Mouse (Mus musculus): Measurements from ENCODE around the gene Cdc25b. TPM values are rescaled to one million over a fixed set of nuclear protein-coding genes. Genes with fewer than 3 reads are reported as not detected.

Gene Cdc25b
- 139 and 157 TPM in 2 replicates for polyA plus RNA-seq (2015; fragmentation: Nextera tagmentation; extraction: Ambion mirVana)

DNA sequence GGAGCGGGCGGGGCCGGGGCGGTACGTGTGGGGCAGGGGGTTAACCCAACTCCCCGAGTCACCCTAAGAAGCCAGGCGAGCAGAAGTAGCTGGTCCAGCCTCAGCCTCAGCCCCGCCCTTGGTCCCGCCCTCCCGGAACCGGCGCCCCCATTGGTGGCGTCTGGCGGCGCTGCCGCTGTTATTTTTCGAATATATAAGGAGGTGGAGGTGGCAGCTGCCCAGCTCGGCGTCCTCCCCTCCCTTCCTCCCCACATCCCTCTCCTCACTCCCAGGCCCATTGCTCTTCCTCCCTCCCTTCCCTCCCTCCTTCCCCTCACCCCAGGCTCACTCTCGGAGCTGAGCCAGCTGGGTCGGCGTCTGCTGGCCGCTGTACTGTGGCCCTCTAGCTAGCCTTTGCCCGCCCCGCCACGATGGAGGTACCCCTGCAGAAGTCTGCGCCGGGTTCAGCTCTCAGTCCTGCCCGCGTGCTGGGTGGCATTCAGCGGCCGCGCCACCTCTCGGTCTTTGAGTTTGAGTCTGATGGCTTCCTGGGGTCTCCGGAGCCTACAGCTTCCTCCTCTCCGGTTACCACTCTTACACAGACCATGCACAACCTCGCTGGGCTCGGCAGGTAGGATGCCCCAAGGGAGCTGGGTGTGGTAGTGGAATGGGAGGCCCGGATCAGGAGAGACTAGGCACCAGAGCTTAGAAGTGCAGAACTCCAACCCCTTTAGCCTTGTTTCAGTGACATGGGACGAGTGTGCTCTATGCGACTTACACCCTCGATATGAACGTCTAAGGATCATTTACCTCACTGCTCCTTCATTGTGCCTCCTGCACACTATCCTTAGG is at the start of gene Cdc25b, which contains the start of gene Spef1:
Cdc25b (plus strand) TSS at position 179 of the 831 bp plus-strand sequence.
Spef1 (minus strand) TSS at position 512 of the 831 bp plus-strand sequence.

DNA sequence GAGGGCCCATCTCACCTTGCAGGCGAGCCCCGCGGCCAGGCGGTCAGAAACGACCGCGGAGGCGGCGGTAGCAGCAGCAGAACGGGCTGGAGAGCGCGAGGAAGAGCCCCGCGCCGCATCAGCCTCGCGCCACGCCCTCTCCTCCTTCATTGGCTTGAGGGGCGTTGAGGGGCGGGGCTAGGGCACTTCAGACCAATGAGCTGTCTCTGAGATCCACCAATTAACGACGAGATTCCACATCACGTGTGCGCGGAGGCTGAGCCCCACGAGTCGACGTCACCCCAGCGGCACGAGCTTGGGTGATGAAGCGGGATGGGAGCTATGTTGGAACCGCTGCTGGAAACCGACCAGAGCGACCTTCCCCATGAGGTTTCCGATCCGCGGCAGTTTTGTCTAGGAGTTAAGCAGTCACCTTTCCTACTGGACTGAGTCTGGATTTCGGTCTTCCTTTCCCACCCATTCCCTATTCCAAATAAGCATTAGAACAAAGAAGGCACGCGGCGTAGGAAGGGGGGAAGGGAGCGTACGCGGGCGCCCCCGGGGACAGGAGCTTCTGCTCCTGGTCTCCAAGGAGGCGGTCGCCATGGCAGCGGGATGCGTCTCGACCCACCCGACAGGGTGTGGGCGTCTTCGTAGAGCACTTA is 26.7 kb upstream of the Cdc25b start, which contains the start of gene 1700037H04Rik:
1700037H04Rik (minus strand) TSS at position 144 of the 644 bp plus-strand sequence.

DNA sequence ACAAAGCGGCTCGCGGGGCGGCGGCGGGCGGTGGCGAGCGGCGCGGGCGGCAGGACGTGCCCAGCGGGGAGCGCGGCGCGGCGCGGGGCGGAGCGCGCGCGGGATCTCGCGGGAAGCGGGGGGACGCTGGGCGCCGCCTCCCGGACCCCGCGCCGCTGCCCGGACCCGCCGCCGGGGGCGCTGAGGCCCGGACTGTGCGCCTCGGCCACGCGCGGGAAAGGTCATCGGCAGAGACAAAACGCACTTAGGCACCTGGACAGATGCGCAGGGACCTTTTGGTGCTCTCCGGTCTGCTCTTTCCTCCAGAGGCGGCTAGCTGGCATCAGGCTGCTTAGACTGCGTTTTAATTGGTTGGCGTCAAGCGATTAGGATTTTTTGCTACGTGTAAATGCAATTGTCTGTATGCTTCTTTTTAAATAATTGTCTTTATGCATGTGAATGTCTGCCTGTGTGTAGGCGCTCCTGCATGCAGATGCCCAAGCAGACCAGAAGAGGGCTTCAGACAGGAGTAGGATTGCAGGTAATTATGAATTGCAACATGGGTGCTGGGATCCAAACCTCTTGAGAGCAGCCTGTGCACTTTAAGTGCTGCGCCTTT is 6.7 kb upstream of the Cdc25b start, which contains the start of gene Cenpb:
Cenpb (minus strand) TSS at position 78 of the 598 bp plus-strand sequence.

DNA sequence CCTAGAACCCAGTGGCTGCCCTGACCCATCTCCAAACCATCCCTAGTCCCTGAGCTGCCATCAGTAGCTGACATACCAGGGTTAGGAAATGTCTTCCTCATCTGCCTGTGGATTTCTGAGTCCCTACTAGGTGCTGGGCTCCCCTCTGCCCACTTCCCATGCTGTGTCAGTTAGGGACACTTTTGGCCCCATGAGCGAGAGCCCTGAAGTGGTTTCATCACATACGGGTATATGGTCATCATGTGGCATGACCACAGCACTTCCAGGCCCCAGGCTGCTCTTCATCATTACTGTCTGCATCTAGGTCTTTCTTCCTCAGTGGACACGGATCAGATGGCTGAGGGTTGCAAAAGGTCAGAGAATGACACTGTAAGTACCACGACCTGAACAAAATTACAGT is 20.0 kb downstream of the Cdc25b start, which contains the start of gene Ap5s1:
Ap5s1 (plus strand) TSS at position 301 of the 400 bp plus-strand sequence.

DNA sequence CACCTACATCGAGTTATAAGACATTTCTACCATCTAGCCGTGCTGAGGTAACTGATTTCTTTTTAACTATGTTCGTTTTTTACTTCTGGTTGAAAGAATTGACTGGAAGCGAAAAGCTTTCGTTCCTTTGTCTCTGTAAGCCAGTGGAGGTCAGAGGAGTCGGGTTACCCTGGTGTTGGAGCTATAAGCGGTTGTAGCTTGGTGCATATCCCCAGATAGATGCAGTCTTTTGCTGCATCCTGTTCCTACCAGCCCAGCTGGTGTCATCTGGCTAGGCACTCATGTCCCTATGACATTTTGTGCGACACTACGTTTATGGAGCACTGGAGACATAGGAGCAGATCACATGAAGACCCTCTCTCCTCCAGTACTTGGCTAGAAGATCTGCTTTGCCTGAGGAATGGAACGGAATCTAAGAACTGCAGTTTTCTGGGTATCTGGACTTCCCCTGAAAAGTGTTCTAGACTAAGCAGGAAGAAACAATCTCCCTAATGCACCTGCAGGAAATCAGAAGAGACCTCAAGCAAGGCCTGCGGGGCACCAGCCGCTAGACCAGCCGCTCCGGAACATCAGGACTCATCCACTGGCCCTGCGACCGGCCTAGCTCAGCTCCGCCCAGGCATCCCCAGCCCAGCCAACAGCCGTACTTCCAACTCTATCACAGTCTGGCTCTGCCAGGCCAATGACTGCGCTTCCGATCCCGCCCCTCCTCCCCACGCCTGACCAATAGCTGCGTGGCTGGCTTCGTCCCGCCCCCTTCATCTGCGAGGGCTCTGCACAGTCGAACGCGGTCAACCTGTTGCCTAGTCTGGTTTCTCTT is 46.8 kb downstream of the Cdc25b start, which contains the start of gene Mavs:
Mavs (plus strand) TSS at position 757 of the 820 bp plus-strand sequence.

Other genes with a start within 250 kb of the Cdc25b start
- 0.41 and 0.48 TPM in 2 replicates for gene Gfra4, start 143.9 kb upstream of the Cdc25b start, polyA plus RNA-seq (2015; fragmentation: Nextera tagmentation; extraction: Ambion mirVana)
- 2.5 and 2.9 TPM in 2 replicates for gene Adam33, start 123.1 kb upstream of the Cdc25b start, polyA plus RNA-seq (2015; fragmentation: Nextera tagmentation; extraction: Ambion mirVana)
- 0.97 and 1.6 TPM in 2 replicates for gene Siglec1, start 100.2 kb upstream of the Cdc25b start, polyA plus RNA-seq (2015; fragmentation: Nextera tagmentation; extraction: Ambion mirVana)
- gene Hspa12b, start 59.7 kb upstream of the Cdc25b start, polyA plus RNA-seq (2015; fragmentation: Nextera tagmentation; extraction: Ambion mirVana), result 2.3 and 2.4 TPM in 2 replicates
- gene Gm11037, start 53.5 kb upstream of the Cdc25b start, polyA plus RNA-seq (2015; fragmentation: Nextera tagmentation; extraction: Ambion mirVana), result not detected in 2 replicates
- gene 1700037H04Rik, start 26.9 kb upstream of the Cdc25b start, polyA plus RNA-seq (2015; fragmentation: Nextera tagmentation; extraction: Ambion mirVana), result 138 and 153 TPM in 2 replicates
- 7.9 and 8.0 TPM in 2 replicates for gene Cenpb, start 6.9 kb upstream of the Cdc25b start, polyA plus RNA-seq (2015; fragmentation: Nextera tagmentation; extraction: Ambion mirVana)
- 1.9 and 2.2 TPM in 2 replicates for gene Spef1, start 333 bp downstream of the Cdc25b start, polyA plus RNA-seq (2015; fragmentation: Nextera tagmentation; extraction: Ambion mirVana)
- gene Ap5s1, start 20.1 kb downstream of the Cdc25b start, polyA plus RNA-seq (2015; fragmentation: Nextera tagmentation; extraction: Ambion mirVana), result 19.9 and 21.3 TPM in 2 replicates
- 20.3 and 20.8 TPM in 2 replicates for gene Mavs, start 47.1 kb downstream of the Cdc25b start, polyA plus RNA-seq (2015; fragmentation: Nextera tagmentation; extraction: Ambion mirVana)
- gene Pank2, start 75.5 kb downstream of the Cdc25b start, polyA plus RNA-seq (2015; fragmentation: Nextera tagmentation; extraction: Ambion mirVana), result 34.0 and 37.5 TPM in 2 replicates
- gene Rnf24, start 165.9 kb downstream of the Cdc25b start, polyA plus RNA-seq (2015; fragmentation: Nextera tagmentation; extraction: Ambion mirVana), result 0.59 and 0.98 TPM in 2 replicates

Measured in spleen, postnatal 0 days (tissue).